Mouse (Mus musculus): ENCODE data around the gene Prl3d3. TPM values are rescaled to one million over a fixed set of nuclear protein-coding genes. Genes with fewer than 3 reads are reported as not detected.
"Not testable (repeated sequence)": the region's sequence is repeated elsewhere in the genome, so short reads cannot be mapped to it uniquely, and the experiment has no call there.

Gene Prl3d3
- not detected in 2 replicates for polyA plus RNA-seq (2012; rRNA removed)

GRCm38 (mm10) chr13:27156490-27156889, at the start of gene Prl3d3:
Gene Prl3d3 (plus strand): TSS chr13:27156790.
- H3K27ac ChIP-seq (ENCODE audit: insufficient read depth, low read depth, low read length); DNase-seq; H3K27me3 ChIP-seq (replicated peaks; ENCODE audit: control insufficient read depth, insufficient read depth, low read length); H3K4me1 ChIP-seq (ENCODE audit: control insufficient read depth, insufficient read depth, low read length); H3K36me3 ChIP-seq (ENCODE audit: control insufficient read depth, insufficient read depth, low read length); H3K4me3 ChIP-seq (ENCODE audit: insufficient read depth, low read depth, low read length): not testable (repeated sequence)
- 90% methylated on average over 3 of the region's 3 CpGs for WGBS

- H3K27ac ChIP-seq (ENCODE audit: insufficient read depth, low read depth, low read length); H3K4me3 ChIP-seq (ENCODE audit: insufficient read depth, low read depth, low read length); DNase-seq; H3K36me3 ChIP-seq (ENCODE audit: control insufficient read depth, insufficient read depth, low read length); H3K4me1 ChIP-seq (ENCODE audit: control insufficient read depth, insufficient read depth, low read length); H3K27me3 ChIP-seq (replicated peaks; ENCODE audit: control insufficient read depth, insufficient read depth, low read length): not testable (repeated sequence)
- WGBS: 94% methylated on average over 4 of the region's 4 CpGs
Measured at GRCm38 (mm10) chr13:27121398-27121797, 35.2 kb upstream of the Prl3d3 start, which contains the start of gene Prl3d2. Gene Prl3d2 (plus strand): TSS chr13:27121698.

- no peaks in the 10 kb centered on the region for H3K27me3 ChIP-seq (replicated peaks; ENCODE audit: control insufficient read depth, insufficient read depth, low read length)
- no peak for DNase-seq
- TF ChIP-seq POLR2A (IDR thresholded peaks at IDR 0.05; ENCODE audit: low read depth, low read length) (no peak), CTCF (conservative IDR thresholded peaks at IDR 0.05; ENCODE audit: insufficient read depth, insufficient read length, low read depth, low read length) (no peak)
- WGBS: 73% methylated on average over 1 of the region's 1 CpGs
- H3K36me3 ChIP-seq (ENCODE audit: control insufficient read depth, insufficient read depth, low read length): no peaks in the 10 kb centered on the region
- no peak overlapping the region for H3K4me3 ChIP-seq (ENCODE audit: insufficient read depth, low read depth, low read length)
- no peak overlapping the region for H3K27ac ChIP-seq (ENCODE audit: insufficient read depth, low read depth, low read length)
- H3K4me1 ChIP-seq (ENCODE audit: control insufficient read depth, insufficient read depth, low read length): no peaks in the 10 kb centered on the region
Measured at GRCm38 (mm10) chr13:27148264-27148663, 8.3 kb upstream of the Prl3d3 start.

- no peak within 1 kb of the TSS for H3K4me3 ChIP-seq (ENCODE audit: insufficient read depth, low read depth, low read length)
- TF ChIP-seq CTCF (conservative IDR thresholded peaks at IDR 0.05; ENCODE audit: insufficient read depth, insufficient read length, low read depth, low read length) (no peak), POLR2A (IDR thresholded peaks at IDR 0.05; ENCODE audit: low read depth, low read length) (no peak)
- DNase-seq: no peak
- H3K27ac ChIP-seq (ENCODE audit: insufficient read depth, low read depth, low read length): no peak within 1 kb of the TSS
- no peaks in the 10 kb centered on the region for H3K27me3 ChIP-seq (replicated peaks; ENCODE audit: control insufficient read depth, insufficient read depth, low read length)
- H3K4me1 ChIP-seq (ENCODE audit: control insufficient read depth, insufficient read depth, low read length): no peaks in the 10 kb centered on the region
- no peaks in the 10 kb centered on the region for H3K36me3 ChIP-seq (ENCODE audit: control insufficient read depth, insufficient read depth, low read length)
- WGBS: 87% methylated on average over 1 of the region's 1 CpGs
Measured at GRCm38 (mm10) chr13:27196359-27196758, 39.8 kb downstream of the Prl3d3 start, which contains the start of gene Prl3c1. Gene Prl3c1 (plus strand): TSS chr13:27196659.

Other genes starting within 250 kb of the Prl3d3 start
- not detected in 2 replicates for gene Prl, start 99.2 kb upstream of the Prl3d3 start, polyA plus RNA-seq (2012; rRNA removed)
- gene Prl3d1, start 62.6 kb upstream of the Prl3d3 start, polyA plus RNA-seq (2012; rRNA removed): not detected in 2 replicates
- gene Prl3d2, start 35.1 kb upstream of the Prl3d3 start, polyA plus RNA-seq (2012; rRNA removed): not detected in 2 replicates
- gene Prl3c1, start 39.9 kb downstream of the Prl3d3 start, polyA plus RNA-seq (2012; rRNA removed): not detected in 2 replicates
- not detected in 2 replicates for gene Prl3b1, start 85.1 kb downstream of the Prl3d3 start, polyA plus RNA-seq (2012; rRNA removed)
- gene Prl3a1, start 102.6 kb downstream of the Prl3d3 start, polyA plus RNA-seq (2012; rRNA removed): not detected in 2 replicates
- gene Prl6a1, start 155.8 kb downstream of the Prl3d3 start, polyA plus RNA-seq (2012; rRNA removed): not detected in 2 replicates
- gene Prl8a2, start 188.9 kb downstream of the Prl3d3 start, polyA plus RNA-seq (2012; rRNA removed): not detected in 2 replicates
- gene Prl2b1, start 234.1 kb downstream of the Prl3d3 start, polyA plus RNA-seq (2012; rRNA removed): not detected in 2 replicates